Mouse (Mus musculus) G1E (cell line): ENCODE results near the gene Cul1.

ENCODE experiments used
- CTCF ChIP-seq: IDR thresholded peaks from 2 replicates; pipeline ENCODE4 v1.5.1; 2012; ENCODE audit warnings: low read depth, low read length, inconsistent platforms, mixed read lengths
- GATA1 ChIP-seq: IDR thresholded peaks from 2 replicates; pipeline ENCODE4 v1.6.1; 2012; ENCODE audit warnings: borderline replicate concordance, low read length, inconsistent platforms, mixed read lengths

- TF ChIP-seq CTCF (no peak), GATA1 (no peak)
Observed at GRCm38 (mm10) chr6:47453522-47454130, 428 bp downstream of the Cul1 start.
